Mouse (Mus musculus) kidney, embryonic 15.5 days (tissue): Measurements from ENCODE around the gene Ptpn3. TPM values are rescaled to one million over a fixed set of nuclear protein-coding genes. Genes with fewer than 3 reads are reported as not detected.

Source experiments
- ATAC-seq: fragments of 200-750 bp; cut with Nextera tagmentation; replicated peaks from 2 replicates; pipeline ENCODE4 v1.8.0; 2017; ENCODE audit warnings: moderate TSS enrichment; ENCODE audit not compliant: low FRiP score
- H3K27ac ChIP-seq: fragments of 300-500 bp; sonication (generic); 2 replicates; pipeline ENCODE4 v1.5.1; 2015; ENCODE audit warnings: mild to moderate bottlenecking, inconsistent platforms
- H3K27me3 ChIP-seq: fragments of 300-500 bp; sonication (generic); 2 replicates; pipeline ENCODE4 v1.6.1; 2015; ENCODE audit warnings: inconsistent platforms
- H3K36me3 ChIP-seq: fragments of 300-500 bp; sonication (generic); 2 replicates; pipeline ENCODE4 v1.6.1; 2015; ENCODE audit warnings: inconsistent platforms
- H3K4me1 ChIP-seq: fragments of 300-500 bp; sonication (generic); 2 replicates; pipeline ENCODE4 v1.6.1; 2015; ENCODE audit warnings: inconsistent platforms
- H3K4me2 ChIP-seq: fragments of 300-500 bp; sonication (generic); 2 replicates; pipeline ENCODE4 v1.6.1; 2015; ENCODE audit warnings: moderate library complexity, mild to moderate bottlenecking, inconsistent platforms
- H3K4me3 ChIP-seq: fragments of 300-500 bp; sonication (generic); replicated peaks from 2 replicates; pipeline ENCODE4 v1.5.1; 2015; ENCODE audit warnings: mild to moderate bottlenecking, inconsistent platforms
- H3K9ac ChIP-seq: fragments of 300-500 bp; sonication (generic); 2 replicates; pipeline ENCODE4 v1.6.1; 2015; ENCODE audit warnings: mild to moderate bottlenecking, inconsistent platforms
- H3K9me3 ChIP-seq: fragments of 300-500 bp; sonication (generic); replicated peaks from 2 replicates; pipeline ENCODE4 v1.6.1; 2016; ENCODE audit warnings: inconsistent platforms
- WGBS: fragments of 180-500 bp; shearing (Covaris S2); methylation state at CpG from one replicate; pipeline ENCODE4 v1.1.7; 2015; ENCODE audit warnings: mixed read lengths; 5-methylcytosine and 5-hydroxymethylcytosine counted together
- polyA plus RNA-seq: library from polyadenylated mRNA; unstranded; fragments of >200 nt; fragmentation: Nextera tagmentation; extraction: Ambion mirVana; gene quantifications from 2 replicates; pipeline ENCODE4 v1.2.1, GENCODE M21; 2015

Gene Ptpn3
- polyA plus RNA-seq, 1 experiment from 2014 or later, result 9.7 TPM

DNA sequence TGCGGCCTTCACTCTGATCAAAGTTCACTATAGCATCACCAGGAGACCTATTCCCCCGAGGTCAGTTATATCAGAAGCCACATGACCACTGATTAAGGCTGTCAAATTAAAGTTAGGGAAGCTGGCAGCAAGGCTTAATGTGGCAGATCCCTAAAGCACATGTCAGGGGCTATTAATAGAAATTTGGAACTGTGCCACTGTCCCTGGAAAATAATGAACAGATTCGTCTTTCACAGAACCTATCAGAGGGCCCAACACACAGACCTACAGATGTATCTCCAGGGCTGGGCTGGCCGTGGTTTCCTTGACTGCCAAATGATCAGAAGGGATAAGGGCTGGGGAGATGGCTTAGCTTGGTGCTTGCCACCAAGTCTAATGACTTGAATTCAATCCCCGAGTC, 65.1 kb downstream of the Ptpn3 start:
- no peak overlapping the region for H3K9ac ChIP-seq
- no peak overlapping the region for H3K27ac ChIP-seq
- no peak overlapping the region for H3K4me2 ChIP-seq
- ATAC-seq, result no peak
- no peaks in the 10 kb centered on the region for H3K27me3 ChIP-seq
- H3K4me3 ChIP-seq, result no peak overlapping the region
- H3K4me1 ChIP-seq, result 0 out of 2 replicates have a peak, but pooled peaks cover 5% of the 10 kb centered on the region
- peaks cover 25% of the 10 kb centered on the region for H3K36me3 ChIP-seq
- WGBS, result 80% methylated on average over 5 of the region's 5 CpGs
- no peaks in the 10 kb centered on the region for H3K9me3 ChIP-seq

DNA sequence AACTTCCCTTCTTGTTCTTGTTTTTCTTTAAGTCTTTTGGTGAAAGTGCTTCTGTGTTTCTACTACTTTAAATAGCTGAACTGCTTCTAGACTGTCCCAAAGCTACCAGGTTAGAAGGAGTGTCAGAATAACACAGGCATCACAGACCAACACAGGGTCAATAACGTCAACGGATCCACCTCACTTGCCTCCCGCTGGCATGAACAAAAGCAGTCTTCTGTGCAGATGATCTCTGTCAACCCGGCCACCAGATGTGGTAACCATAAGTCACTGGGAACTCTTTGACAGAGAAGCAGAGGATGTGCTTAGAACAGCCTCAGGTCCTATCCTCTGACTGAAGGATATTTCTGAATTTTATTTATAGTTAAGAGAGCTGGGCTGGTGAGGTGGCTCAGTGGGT, 65.9 kb downstream of the Ptpn3 start:
- WGBS, result 86% methylated on average over 4 of the region's 4 CpGs
- ATAC-seq, result no peak
- Histone ChIP-seq H3K4me3 (no peak overlapping the region), H3K4me2 (no peak overlapping the region), H3K9me3 (no peaks in the 10 kb centered on the region), H3K27ac (no peak overlapping the region), H3K4me1 (0 out of 2 replicates have a peak, but pooled peaks cover 5% of the 10 kb centered on the region), H3K9ac (no peak overlapping the region), H3K36me3 (peaks cover 33% of the 10 kb centered on the region), H3K27me3 (no peaks in the 10 kb centered on the region)

DNA sequence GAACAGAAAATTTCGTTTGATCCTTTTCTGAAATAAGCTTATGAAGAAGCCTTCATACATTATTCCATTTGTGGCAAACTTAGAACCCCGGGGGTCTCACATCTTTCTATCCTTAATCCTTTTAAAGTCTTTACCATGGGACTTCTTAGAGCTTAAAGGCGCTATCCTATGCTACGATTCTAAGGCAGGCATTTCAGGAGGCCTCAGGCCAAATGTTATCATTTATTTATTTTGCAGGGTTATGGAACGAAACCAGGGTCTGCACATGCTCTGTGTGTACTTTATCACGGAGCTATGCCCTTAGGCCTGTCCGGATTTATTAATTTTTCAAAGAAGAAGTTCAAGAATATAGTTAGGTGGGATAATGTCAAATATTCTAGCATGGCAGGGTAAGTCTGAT, 67.3 kb downstream of the Ptpn3 start:
- WGBS, result 89% methylated on average over 7 of the region's 7 CpGs
- peaks cover 39% of the 10 kb centered on the region for H3K36me3 ChIP-seq

GRCm38 (mm10) chr4:57232439-57232838, 69.2 kb downstream of the Ptpn3 start:
- Histone ChIP-seq H3K4me3 (no peak overlapping the region), H3K9me3 (no peaks in the 10 kb centered on the region), H3K4me1 (no peaks in the 10 kb centered on the region), H3K27me3 (no peaks in the 10 kb centered on the region), H3K9ac (no peak overlapping the region), H3K4me2 (no peak overlapping the region), H3K27ac (no peak overlapping the region), H3K36me3 (peaks cover 35% of the 10 kb centered on the region)
- WGBS, result 93% methylated on average over 8 of the region's 8 CpGs
- ATAC-seq, result no peak

More for the DNA sequence above, 67.3 kb downstream of the Ptpn3 start:
- no peak overlapping the region for H3K4me2 ChIP-seq
- no peak overlapping the region for H3K4me3 ChIP-seq
- ATAC-seq, result no peak
- H3K4me1 ChIP-seq, result no peaks in the 10 kb centered on the region
- H3K9me3 ChIP-seq, result no peaks in the 10 kb centered on the region
- no peak overlapping the region for H3K9ac ChIP-seq
- H3K27ac ChIP-seq, result no peak overlapping the region
- no peaks in the 10 kb centered on the region for H3K27me3 ChIP-seq

- no peak overlapping the region for H3K4me2 ChIP-seq
- H3K9ac ChIP-seq, result no peak overlapping the region
- no peaks in the 10 kb centered on the region for H3K9me3 ChIP-seq
- 78% methylated on average over 9 of the region's 9 CpGs for WGBS
- no peaks in the 10 kb centered on the region for H3K4me1 ChIP-seq
- H3K36me3 ChIP-seq, result peaks cover 35% of the 10 kb centered on the region
- H3K27ac ChIP-seq, result no peak overlapping the region
- H3K4me3 ChIP-seq, result no peak overlapping the region
- no peaks in the 10 kb centered on the region for H3K27me3 ChIP-seq
- ATAC-seq, result no peak
These were observed 70.3 kb downstream of the Ptpn3 start for GRCm38 (mm10) chr4:57231323-57231722.

DNA sequence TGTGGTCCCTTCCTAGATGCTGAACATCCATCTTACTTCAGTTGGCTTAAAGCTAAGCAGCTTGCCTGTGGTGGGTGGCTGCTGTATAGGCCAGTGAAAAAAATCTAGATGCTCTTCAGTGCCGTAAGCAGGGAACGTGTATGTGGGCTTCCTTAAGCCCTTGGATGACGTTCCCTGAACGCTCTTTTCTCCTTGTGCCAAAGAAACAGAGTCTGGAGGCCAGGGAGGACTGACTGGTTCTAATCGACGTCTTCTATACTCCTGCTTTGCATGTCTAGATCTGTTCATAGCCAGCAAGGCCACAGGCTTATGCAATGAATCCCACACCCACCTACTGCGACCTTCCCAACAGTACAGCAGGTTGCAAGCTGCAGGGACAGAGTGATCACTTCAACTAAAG, 71.3 kb downstream of the Ptpn3 start:
- H3K36me3 ChIP-seq, result peaks cover 37% of the 10 kb centered on the region
- H3K4me2 ChIP-seq, result no peak overlapping the region
- H3K4me3 ChIP-seq, result no peak overlapping the region
- H3K4me1 ChIP-seq, result no peaks in the 10 kb centered on the region
- WGBS, result 86% methylated on average over 7 of the region's 7 CpGs
- H3K27me3 ChIP-seq, result no peaks in the 10 kb centered on the region
- ATAC-seq, result no peak
- no peaks in the 10 kb centered on the region for H3K9me3 ChIP-seq
- H3K27ac ChIP-seq, result no peak overlapping the region
- no peak overlapping the region for H3K9ac ChIP-seq

DNA sequence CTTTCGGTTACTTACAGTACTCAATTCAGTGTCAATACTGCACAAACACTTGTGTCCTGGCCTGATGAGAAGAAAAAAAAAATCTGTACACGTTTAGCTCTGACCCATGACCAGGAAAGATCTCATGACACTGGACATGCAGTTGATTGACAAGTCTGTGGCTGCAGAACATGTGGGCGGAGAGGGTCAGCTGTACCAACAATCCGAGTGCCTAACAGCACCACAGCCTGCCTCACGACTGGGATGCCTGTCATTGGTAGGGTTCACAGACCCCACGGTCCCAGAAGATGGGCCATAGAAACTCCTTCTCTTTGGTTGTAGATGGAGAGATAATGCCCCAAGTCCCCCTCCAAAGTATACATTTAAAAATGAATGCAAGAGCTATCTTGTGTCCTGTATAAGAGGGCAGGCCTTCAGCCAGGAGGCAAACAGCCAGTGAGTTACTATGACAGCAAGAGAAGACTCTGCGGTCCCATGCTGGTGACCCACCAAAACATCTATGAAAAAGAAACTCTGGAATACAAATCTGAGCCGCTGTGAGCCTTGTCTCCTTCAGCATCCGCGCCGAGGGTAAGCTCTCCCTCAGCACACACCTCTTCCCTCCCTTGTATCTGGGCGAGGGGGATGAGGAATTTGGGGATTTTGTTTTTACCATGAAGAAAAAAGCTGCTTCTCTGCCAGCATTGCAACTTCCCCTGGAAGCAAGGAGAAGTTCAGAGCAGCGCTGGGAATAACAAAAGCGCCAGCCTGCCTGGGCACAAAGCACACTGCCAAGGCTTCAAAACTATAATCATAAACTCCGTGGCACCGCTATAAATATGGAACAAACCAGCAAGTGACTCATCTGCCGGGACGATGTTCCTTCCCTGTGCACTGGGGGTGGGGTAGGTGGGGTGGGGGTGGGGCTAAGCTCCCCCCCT, 72.8 kb downstream of the Ptpn3 start:
- ATAC-seq, result no peak
- no peak overlapping the region for H3K4me3 ChIP-seq
- no peak overlapping the region for H3K4me2 ChIP-seq
- H3K9ac ChIP-seq, result no peak overlapping the region
- H3K27ac ChIP-seq, result no peak overlapping the region
- H3K36me3 ChIP-seq, result peaks cover 46% of the 10 kb centered on the region
- H3K9me3 ChIP-seq, result no peaks in the 10 kb centered on the region
- H3K27me3 ChIP-seq, result no peaks in the 10 kb centered on the region
- H3K4me1 ChIP-seq, result no peaks in the 10 kb centered on the region
- WGBS, result 75% methylated on average over 18 of the region's 18 CpGs

DNA sequence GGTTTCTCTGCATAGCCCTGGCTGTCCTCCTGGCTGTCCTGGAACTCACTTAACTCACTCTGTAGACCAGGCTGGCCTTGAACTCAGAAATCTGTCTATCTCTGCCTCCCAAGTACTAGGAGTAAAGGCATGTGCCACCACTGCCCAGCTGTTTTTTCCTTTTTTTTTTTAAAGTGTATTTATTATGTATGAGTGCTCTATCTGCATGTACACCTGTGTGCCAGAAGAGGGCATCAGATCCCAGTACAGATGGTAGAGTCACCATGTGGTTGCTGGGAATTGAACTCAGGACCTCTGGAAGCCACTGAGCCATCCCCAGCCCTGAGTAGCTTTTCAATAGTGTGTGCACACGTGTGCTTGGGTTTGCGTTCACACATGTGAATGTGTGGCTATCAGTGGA, 76.9 kb downstream of the Ptpn3 start:
- ATAC-seq, result no peak
- H3K4me3 ChIP-seq, result no peak overlapping the region
- H3K4me1 ChIP-seq, result no peaks in the 10 kb centered on the region
- 90% methylated on average over 2 of the region's 2 CpGs for WGBS
- no peak overlapping the region for H3K4me2 ChIP-seq
- H3K27me3 ChIP-seq, result no peaks in the 10 kb centered on the region
- peaks cover 46% of the 10 kb centered on the region for H3K36me3 ChIP-seq
- no peak overlapping the region for H3K9ac ChIP-seq
- H3K27ac ChIP-seq, result no peak overlapping the region
- no peaks in the 10 kb centered on the region for H3K9me3 ChIP-seq

DNA sequence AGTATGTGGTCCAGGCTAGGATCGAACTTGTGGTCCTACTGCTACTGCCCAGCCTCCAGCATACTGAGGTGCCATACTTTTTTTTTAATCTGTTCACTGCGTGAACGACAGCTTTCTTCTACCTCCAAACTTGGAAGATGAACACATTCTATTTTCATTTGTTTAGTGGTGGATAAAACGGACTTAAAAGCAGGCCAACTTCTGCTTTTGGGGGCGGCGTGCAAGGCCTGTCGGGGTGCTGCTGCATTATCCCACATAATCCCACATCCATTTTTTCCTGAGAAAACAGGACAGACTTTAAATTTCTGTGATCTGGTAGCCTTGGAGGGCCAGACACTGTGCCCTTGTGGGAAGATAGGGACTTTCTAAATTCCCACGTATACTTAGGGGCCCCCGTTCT, 83.9 kb downstream of the Ptpn3 start:
- Histone ChIP-seq H3K27ac (no peak overlapping the region), H3K4me3 (no peak overlapping the region), H3K9ac (no peak overlapping the region), H3K4me1 (no peaks in the 10 kb centered on the region), H3K4me2 (no peak overlapping the region), H3K27me3 (no peaks in the 10 kb centered on the region), H3K36me3 (peaks cover 56% of the 10 kb centered on the region), H3K9me3 (no peaks in the 10 kb centered on the region)
- WGBS, result 89% methylated on average over 9 of the region's 9 CpGs
- no peak for ATAC-seq

DNA sequence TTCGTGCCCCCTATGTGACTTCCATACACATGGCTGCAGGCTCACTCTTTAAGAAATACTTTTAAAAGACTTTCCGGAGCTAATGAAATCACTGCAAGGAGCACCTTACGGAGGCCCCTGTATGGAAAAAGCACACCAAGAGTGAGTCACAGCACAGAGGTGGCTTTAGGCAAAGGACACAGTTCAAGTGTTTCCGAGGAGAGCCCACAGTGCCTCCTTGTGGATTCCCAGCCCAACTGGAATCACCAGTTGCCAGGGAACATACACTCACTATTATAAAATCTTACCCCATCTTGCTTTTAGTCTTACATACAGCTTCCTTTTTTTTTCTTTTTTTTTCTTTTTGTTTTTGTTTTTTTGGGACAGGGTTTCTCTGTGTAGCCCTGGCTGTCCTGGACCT, 85.1 kb downstream of the Ptpn3 start:
- no peak overlapping the region for H3K27ac ChIP-seq
- H3K9ac ChIP-seq, result no peak overlapping the region
- H3K4me2 ChIP-seq, result no peak overlapping the region
- H3K27me3 ChIP-seq, result no peaks in the 10 kb centered on the region
- H3K4me3 ChIP-seq, result no peak overlapping the region
- 90% methylated on average over 4 of the region's 4 CpGs for WGBS
- peaks cover 44% of the 10 kb centered on the region for H3K36me3 ChIP-seq
- no peak for ATAC-seq
- no peaks in the 10 kb centered on the region for H3K4me1 ChIP-seq
- no peaks in the 10 kb centered on the region for H3K9me3 ChIP-seq

GRCm38 (mm10) chr4:57214852-57215251, 86.8 kb downstream of the Ptpn3 start:
- Histone ChIP-seq H3K9me3 (no peaks in the 10 kb centered on the region), H3K27ac (no peak overlapping the region), H3K4me1 (no peaks in the 10 kb centered on the region), H3K9ac (no peak overlapping the region), H3K4me2 (no peak overlapping the region), H3K4me3 (no peak overlapping the region), H3K36me3 (peaks cover 35% of the 10 kb centered on the region), H3K27me3 (no peaks in the 10 kb centered on the region)
- WGBS, result 86% methylated on average over 9 of the region's 9 CpGs
- no peak for ATAC-seq

GRCm38 (mm10) chr4:57214114-57214513, 87.5 kb downstream of the Ptpn3 start:
- ATAC-seq, result no peak
- no peak overlapping the region for H3K9ac ChIP-seq
- H3K4me1 ChIP-seq, result no peaks in the 10 kb centered on the region
- H3K4me3 ChIP-seq, result no peak overlapping the region
- no peaks in the 10 kb centered on the region for H3K9me3 ChIP-seq
- H3K27me3 ChIP-seq, result no peaks in the 10 kb centered on the region
- WGBS, result 45% methylated on average over 3 of the region's 3 CpGs
- H3K36me3 ChIP-seq, result peaks cover 32% of the 10 kb centered on the region
- no peak overlapping the region for H3K4me2 ChIP-seq
- H3K27ac ChIP-seq, result no peak overlapping the region

DNA sequence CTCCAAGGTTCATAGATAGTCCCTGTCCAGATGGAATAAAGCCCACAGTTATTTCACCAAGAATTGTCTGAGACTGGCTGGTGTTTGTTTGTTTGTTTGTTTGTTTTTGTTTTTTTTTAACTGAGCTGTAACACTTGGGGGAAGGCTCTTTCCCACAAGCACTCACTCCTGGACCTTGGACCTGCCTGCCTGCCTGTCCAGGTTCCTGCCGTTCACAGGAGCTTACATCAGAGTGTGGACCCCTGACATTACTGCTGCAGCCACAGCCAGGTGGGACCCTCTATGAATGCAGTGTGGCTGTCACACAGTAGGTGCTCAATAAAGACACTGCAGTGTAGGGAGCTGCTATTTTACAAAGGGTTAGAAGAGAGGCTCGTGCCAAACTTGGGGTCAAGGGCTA, 89.9 kb downstream of the Ptpn3 start:
- WGBS, result 68% methylated on average over 2 of the region's 2 CpGs
- no peaks in the 10 kb centered on the region for H3K4me1 ChIP-seq
- no peak overlapping the region for H3K27ac ChIP-seq
- H3K4me2 ChIP-seq, result no peak overlapping the region
- ATAC-seq, result no peak
- no peak overlapping the region for H3K4me3 ChIP-seq
- peaks cover 17% of the 10 kb centered on the region for H3K36me3 ChIP-seq
- H3K27me3 ChIP-seq, result no peaks in the 10 kb centered on the region
- no peak overlapping the region for H3K9ac ChIP-seq
- no peaks in the 10 kb centered on the region for H3K9me3 ChIP-seq
